Mouse (Mus musculus): ENCODE measurements around the gene Rnf150.

Gene Rnf150

DNA sequence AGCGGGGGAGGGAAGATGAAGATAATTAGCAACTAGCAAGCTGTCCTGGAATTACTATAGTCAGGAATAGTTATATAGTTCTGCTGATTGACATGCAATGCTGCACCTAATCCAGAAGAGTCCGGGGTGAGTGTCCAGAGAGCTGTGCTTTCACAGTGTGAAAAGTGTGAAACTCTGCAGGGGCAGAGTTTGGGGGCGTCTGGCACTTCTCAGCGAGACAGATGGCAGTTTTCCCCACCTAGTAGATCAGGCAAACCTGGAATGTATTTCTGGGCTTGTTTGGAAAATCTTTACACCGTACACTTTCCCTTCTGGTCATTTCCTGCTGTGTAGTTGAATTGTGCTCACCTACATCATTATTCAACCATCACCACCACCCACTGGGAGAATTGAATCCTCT is 148.6 kb downstream of the Rnf150 start:
- CTCF ChIA-PET = no interaction called here

- CTCF ChIA-PET = no interaction called here
These were observed 165.1 kb downstream of the Rnf150 start for GRCm38 (mm10) chr8:83028211-83028610.

GRCm38 (mm10) chr8:83032800-83033199 is 169.6 kb downstream of the Rnf150 start:
- CTCF ChIA-PET = no interaction called here

DNA sequence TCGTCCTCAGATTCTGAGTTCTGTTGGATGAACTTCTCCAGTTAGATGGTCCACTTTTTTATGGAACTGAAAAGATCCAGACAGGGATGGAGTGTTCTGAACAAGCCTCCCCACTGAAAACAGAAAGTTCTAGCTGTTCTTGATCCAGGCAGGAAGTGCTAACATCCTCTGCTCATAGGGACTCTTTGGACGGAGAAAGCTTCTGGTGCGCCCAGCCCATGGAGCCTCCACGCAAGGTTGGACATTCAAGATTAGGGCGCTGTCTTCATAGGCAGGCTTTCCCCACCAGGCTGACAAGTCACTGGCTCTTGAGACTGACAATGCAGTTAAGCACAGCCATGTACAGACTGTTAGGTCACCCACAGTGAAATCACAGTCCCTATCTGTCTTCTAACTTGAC is 172.0 kb downstream of the Rnf150 start:
- CTCF ChIA-PET = interaction anchor here (0.7 kb wide), 1 partner anchor 57 kb away, joined by 5 read pairs; no protein-coding TSS in a partner anchor

DNA sequence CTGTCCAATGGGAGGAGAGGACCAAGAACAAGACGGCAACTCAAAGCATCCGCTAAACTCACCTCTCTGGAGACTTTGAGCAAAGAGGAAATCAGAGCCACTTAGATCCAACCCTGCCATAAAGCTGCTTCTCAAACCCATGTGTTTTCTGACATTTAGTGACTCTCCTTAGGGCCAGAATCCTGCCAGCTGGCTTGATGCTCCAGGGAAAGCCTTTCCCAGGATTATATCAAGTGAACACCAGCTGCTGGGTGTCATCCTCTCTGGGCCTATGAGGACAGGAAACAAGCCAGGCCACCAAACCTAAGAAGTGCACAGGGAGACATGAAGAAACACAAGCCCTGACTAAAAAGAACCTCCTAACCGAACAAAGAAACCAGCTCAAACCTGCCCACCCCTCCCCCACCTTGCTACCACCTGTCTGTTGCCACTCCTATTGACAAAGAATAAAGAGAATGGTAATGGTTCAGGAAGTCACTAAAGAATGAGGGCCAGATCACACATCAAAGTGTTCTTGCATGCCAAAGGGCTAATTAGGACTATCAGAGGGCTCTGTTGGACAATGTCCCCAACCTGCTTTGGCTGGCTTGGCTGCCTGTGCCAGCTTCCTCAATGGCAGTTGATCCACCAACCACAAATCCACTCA is 173.5 kb downstream of the Rnf150 start:
- CTCF ChIA-PET = interaction anchor here (0.6 kb wide), 1 partner anchor 28 kb away, joined by 3 read pairs; no protein-coding TSS in a partner anchor

DNA sequence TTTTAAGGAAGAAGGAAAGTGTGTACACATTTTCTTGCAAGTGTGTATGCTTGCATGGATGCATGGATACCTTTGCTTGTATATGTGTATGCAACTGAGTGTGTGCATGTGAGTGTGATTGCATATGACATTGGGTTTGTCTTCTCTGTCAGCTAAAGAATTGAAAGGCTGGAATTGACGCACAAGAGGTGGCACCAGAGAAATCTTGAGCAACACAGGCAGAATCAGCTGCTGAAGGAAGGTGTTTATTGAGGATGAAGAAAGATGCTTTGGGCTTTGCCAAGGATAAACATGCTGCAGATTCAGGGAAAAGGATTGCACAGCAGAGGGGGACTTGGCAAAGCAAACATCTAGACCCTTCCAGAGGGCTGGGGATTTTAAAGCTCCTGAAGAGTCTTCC is 174.2 kb downstream of the Rnf150 start:
- CTCF ChIA-PET = interaction anchor here (0.6 kb wide), 1 partner anchor 28 kb away, joined by 3 read pairs; no protein-coding TSS in a partner anchor

- CTCF ChIA-PET = no interaction called here
These were observed 175.4 kb downstream of the Rnf150 start for GRCm38 (mm10) chr8:83038575-83038974.

GRCm38 (mm10) chr8:83041440-83041839 is 178.3 kb downstream of the Rnf150 start:
- CTCF ChIA-PET = no interaction called here

DNA sequence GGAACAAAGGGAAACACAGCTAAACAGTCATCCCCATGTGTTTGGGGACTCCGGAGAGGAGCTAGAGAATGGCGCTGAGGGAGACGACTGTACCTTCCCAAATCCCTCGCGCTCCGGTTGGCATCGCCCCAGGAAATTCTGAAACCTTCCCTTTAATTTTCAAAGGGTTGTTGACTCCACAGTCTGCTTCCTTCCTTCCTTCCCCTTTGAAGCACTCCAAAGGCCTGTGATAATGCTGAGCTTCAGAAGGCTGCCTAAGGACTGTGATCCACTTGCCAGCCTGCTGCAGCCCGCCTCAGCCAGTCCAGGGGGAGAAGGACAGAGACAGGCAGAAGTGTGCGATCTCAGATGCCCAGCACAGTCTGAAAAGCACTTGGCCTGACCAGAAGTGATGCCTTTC is 183.8 kb downstream of the Rnf150 start:
- CTCF ChIA-PET = no interaction called here

DNA sequence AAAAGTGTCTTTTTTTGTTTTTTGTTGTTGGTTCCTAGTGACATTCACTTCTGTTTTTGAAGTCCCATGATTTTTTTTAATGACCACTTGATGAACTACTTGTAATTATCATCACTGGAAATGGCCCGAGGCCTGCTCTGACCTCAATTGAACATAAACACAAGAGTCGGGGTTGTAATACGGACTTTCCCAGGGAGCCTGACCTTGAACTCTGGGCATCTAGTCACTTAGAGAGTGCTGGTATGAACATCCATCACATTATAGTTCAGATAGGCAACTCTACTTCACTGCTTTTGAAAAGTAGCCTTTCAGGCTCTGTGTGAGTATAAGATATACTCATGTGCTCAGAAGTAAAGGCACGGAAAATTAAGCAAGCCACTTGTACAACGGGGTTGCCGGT is 185.4 kb downstream of the Rnf150 start:
- CTCF ChIA-PET = no interaction called here

- CTCF ChIA-PET = no interaction called here
These were observed 186.0 kb downstream of the Rnf150 start for GRCm38 (mm10) chr8:83049171-83049601.

DNA sequence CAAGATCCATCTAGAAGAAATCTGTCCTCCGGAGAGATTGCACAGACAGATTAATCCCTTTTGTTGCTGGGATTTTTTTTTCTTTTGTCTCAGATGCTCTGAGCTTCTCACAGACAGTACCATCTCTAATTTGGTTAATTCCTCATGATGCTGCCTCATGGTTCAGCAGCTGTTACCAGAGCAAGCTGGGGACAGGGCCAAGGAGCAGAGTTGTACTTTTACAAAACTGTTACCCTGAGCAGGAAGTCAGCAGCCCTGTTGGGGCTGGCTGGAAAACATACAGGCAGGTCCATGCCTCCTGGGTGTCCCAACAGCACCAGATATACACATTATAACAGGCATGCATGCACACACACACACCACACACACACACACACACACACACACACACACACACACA is 186.5 kb downstream of the Rnf150 start:
- CTCF ChIA-PET = no interaction called here

DNA sequence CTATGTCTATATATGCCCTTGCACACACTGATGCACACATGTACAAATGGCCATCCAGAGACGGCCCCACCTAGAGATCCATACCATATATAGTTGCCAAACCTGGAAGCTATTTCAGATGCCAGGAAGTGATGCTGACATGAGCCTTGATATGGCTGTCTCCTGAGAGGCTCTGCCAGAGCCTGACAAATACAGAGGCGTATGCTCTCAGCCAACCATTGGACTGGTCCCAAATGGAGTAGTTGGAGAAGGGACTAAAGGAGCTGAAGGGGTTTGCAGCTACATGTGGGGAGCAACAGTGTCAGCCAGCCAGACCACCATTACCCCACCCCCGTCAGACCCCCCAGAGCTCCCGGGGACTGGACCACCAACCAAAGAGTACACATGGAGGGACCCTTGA is 189.7 kb downstream of the Rnf150 start:
- CTCF ChIA-PET = no interaction called here

GRCm38 (mm10) chr8:83054801-83055200 is 191.6 kb downstream of the Rnf150 start:
- CTCF ChIA-PET = no interaction called here

- CTCF ChIA-PET = no interaction called here
These were observed 195.8 kb downstream of the Rnf150 start for GRCm38 (mm10) chr8:83058951-83059350.

DNA sequence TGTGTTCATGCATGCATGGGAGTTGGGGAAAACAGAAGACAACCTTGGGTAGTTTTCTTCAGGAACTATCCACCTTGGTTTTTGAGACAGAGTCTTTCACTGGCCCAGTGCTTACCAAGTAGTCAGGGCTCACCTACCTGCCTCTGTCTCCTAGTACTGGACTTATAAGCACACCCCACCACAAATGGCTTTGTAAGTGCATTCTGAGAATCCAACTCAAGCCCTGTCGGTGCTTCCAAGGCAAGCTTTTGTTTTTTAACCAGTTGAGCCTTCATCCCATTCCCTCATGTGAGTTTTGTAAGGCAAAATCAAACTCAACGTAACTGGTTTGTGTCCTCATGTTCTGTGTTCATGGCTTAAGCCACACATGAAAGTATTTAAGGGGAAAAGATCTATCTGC is 196.9 kb downstream of the Rnf150 start:
- CTCF ChIA-PET = no interaction called here

DNA sequence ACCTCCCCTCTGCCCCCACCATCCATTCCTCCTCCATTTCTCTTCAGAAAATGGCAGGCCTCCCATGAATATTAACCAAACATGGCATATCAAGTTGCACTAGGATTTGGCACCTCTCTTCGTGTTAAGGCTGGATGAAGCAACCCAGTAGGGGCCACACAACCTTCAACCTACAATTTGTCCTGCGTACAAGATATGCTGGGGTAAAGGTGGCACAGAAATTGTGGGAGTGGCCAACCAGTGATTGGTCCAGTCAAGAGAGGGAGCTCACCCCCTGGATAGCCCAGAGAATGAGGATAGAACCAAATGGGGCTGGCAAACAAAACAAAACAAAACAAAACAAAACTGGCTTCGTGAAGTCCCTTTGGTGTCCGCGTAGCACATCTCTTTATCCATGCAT is 198.1 kb downstream of the Rnf150 start:
- CTCF ChIA-PET = no interaction called here

DNA sequence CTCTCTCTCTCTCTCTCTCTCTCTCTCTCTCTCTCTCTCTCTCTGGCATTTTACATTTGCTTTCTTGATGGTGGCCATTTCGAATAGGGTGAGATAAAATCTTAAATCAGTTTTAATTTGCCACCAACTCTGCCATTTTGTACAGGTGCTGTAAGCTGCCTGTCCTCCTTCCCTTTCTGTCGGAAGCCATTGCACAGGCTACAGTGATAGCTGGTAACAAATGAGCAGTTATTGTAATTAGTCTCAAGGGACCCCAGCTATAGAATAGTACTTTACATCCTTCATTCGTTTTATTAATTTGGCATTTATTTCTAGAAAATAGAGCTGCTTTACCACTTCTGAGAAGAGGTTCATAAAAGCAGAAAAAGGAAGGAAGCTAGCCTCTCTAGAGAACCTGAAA is 198.7 kb downstream of the Rnf150 start:
- CTCF ChIA-PET = no interaction called here

DNA sequence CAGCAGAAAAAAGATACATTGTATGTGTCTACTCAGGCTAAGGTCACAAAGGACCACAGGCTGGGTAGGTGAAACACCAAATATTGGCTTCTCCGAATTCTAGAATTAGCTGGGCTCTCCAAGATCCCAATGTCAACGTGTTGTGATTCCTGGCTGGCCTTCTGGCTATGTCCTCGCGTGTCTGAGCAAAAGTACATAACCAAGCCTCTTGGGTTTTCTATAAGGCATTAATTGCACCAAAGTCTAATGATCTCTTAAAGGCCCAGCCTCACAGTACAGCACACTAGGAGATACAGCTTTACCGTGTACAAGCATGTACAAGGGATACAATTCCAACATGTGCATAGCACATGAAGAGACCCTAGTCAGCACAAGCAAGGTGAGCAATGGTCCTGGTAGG is 199.1 kb downstream of the Rnf150 start:
- CTCF ChIA-PET = no interaction called here

DNA sequence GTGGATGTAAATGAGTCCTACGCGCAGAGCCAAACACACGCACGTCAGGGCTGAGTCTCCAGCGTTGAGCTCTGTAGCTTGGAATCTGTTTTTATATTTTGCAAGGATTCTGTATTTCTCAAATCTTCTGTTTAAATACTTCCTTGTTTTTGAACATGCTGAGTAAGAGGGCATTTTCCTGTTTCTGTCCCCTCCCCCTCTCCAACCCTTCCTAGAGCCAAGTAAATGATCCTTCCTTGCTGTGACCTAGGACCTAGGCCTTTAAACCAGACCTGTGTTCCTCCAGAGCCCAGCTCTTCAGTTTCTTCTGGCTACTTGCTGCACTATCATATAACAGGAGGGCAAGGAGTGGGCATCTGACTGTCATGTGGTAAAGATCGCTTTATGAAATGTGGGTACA is 200.9 kb downstream of the Rnf150 start:
- CTCF ChIA-PET = no interaction called here

DNA sequence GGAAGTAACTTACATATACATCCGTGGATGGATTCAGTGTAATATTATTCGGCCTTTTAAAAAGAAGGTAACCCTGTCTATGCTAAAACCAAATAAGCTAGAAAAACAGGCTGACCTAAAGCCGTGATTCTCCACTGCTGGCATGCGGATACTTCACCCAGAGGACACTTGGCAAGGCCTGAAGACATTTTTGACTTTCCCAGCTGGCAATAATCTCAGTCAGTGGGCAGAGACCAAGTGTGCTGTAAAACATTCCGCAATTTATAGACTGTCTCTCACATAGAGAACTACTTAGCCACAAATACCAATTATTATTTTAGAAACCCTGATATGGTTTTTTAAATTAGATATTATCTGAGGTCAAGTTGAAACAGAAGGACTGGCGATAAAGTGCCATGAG is 202.9 kb downstream of the Rnf150 start:
- CTCF ChIA-PET = no interaction called here

GRCm38 (mm10) chr8:83066846-83067245 is 203.7 kb downstream of the Rnf150 start:
- CTCF ChIA-PET = no interaction called here

GRCm38 (mm10) chr8:83067906-83068305 is 204.8 kb downstream of the Rnf150 start:
- CTCF ChIA-PET = no interaction called here

- CTCF ChIA-PET = interaction anchor here (0.7 kb wide), 1 partner anchor 1195 kb away, joined by 3 read pairs; no protein-coding TSS in a partner anchor
These were observed 211.1 kb downstream of the Rnf150 start for GRCm38 (mm10) chr8:83074248-83074647.

Measured in spleen, embryonic (tissue).